Mouse (Mus musculus): Measurements from ENCODE around the gene Fzd4. TPM values are rescaled to one million over a fixed set of nuclear protein-coding genes. Genes with fewer than 3 reads are reported as not detected.

Fzd4 gene
- polyA plus RNA-seq, 1 experiment from 2014 or later, result 14.4 TPM

DNA sequence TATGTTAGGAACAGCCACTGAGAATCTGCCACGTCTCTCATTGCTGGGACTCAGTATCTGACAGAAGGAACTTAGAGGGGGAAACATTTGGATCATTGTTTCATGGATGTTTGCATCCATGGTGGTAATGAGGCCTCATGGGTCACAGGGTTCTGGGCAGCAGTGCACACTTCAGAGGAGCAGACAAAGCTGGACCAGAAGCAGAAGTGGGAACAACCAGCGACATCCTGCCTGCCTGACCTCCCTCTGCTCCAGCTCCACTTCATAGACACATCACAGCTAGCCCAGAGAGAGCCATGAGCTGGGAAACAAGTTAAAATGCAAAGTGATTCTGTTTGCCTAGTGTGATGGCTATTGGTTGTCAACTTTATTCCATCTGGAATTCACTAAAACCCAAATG, 46.2 kb downstream of the Fzd4 start:
- Histone ChIP-seq H3K27me3 (ENCODE audit: control insufficient read depth, insufficient read depth, low read depth, low read length) (no peaks in the 10 kb centered on the region), H3K9ac (ENCODE audit: low read length) (no peak overlapping the region), H3K9me3 (ENCODE audit: control insufficient read depth, low read length) (no peaks in the 10 kb centered on the region), H3K4me2 (ENCODE audit: low read depth, low read length) (no peak overlapping the region), H3K4me1 (replicated peaks; ENCODE audit: control insufficient read depth, insufficient read depth, low read length) (no peaks in the 10 kb centered on the region), H3K36me3 (ENCODE audit: control insufficient read depth, insufficient read depth, low read length) (no peaks in the 10 kb centered on the region), H3K4me3 (ENCODE audit: low read length) (no peak overlapping the region), H3K27ac (ENCODE audit: low read length) (no peak overlapping the region)
- WGBS, result 68% methylated on average over 2 of the region's 2 CpGs
- no peak for ATAC-seq (ENCODE audit: low read depth)

GRCm38 (mm10) chr7:89456380-89457076, 52.4 kb downstream of the Fzd4 start:
- no peak for ATAC-seq (ENCODE audit: low read depth)
- H3K4me2 ChIP-seq (ENCODE audit: low read depth, low read length), result no peak overlapping the region
- no peaks in the 10 kb centered on the region for H3K36me3 ChIP-seq (ENCODE audit: control insufficient read depth, insufficient read depth, low read length)
- no peak overlapping the region for H3K4me3 ChIP-seq (ENCODE audit: low read length)
- H3K4me1 ChIP-seq (replicated peaks; ENCODE audit: control insufficient read depth, insufficient read depth, low read length), result peaks cover 3% of the 10 kb centered on the region; the same call in 1 of the 2 replicates
- H3K27ac ChIP-seq (ENCODE audit: low read length), result no peak overlapping the region
- H3K9ac ChIP-seq (ENCODE audit: low read length), result no peak overlapping the region
- 29% methylated on average over 7 of the region's 7 CpGs for WGBS
- no peaks in the 10 kb centered on the region for H3K27me3 ChIP-seq (ENCODE audit: control insufficient read depth, insufficient read depth, low read depth, low read length)
- H3K9me3 ChIP-seq (ENCODE audit: control insufficient read depth, low read length), result no peaks in the 10 kb centered on the region

DNA sequence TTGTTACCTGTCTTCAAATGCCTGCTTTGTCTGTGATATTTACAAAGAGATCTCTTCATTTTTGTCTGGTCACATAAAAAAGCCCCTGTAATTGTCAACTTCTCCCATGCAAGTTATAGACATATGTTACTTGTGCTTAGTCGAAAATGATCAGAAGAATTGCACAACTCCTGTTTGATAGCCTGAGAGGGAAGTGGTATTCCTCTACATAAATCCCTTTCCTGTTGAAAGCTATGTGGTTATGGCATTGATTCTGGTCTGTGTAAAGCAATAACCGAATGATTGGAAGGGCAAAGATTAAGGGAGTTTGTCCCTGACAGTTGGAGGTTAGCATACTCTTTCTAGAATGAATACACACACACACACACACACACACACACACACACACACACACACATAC, 55.5 kb downstream of the Fzd4 start:
- peaks cover 3% of the 10 kb centered on the region; the same call in 1 of the 2 replicates for H3K4me1 ChIP-seq (replicated peaks; ENCODE audit: control insufficient read depth, insufficient read depth, low read length)
- WGBS, result 52% methylated on average over 2 of the region's 2 CpGs
- no peak overlapping the region for H3K4me2 ChIP-seq (ENCODE audit: low read depth, low read length)
- no peaks in the 10 kb centered on the region for H3K27me3 ChIP-seq (ENCODE audit: control insufficient read depth, insufficient read depth, low read depth, low read length)
- no peaks in the 10 kb centered on the region for H3K36me3 ChIP-seq (ENCODE audit: control insufficient read depth, insufficient read depth, low read length)
- no peak overlapping the region for H3K4me3 ChIP-seq (ENCODE audit: low read length)
- no peak overlapping the region for H3K9ac ChIP-seq (ENCODE audit: low read length)
- no peak for ATAC-seq (ENCODE audit: low read depth)
- H3K9me3 ChIP-seq (ENCODE audit: control insufficient read depth, low read length), result no peaks in the 10 kb centered on the region
- H3K27ac ChIP-seq (ENCODE audit: low read length), result no peak overlapping the region

- H3K4me2 ChIP-seq (ENCODE audit: low read depth, low read length), result no peak overlapping the region
- no peaks in the 10 kb centered on the region for H3K36me3 ChIP-seq (ENCODE audit: control insufficient read depth, insufficient read depth, low read length)
- H3K27ac ChIP-seq (ENCODE audit: low read length), result no peak overlapping the region
- H3K9me3 ChIP-seq (ENCODE audit: control insufficient read depth, low read length), result no peaks in the 10 kb centered on the region
- H3K9ac ChIP-seq (ENCODE audit: low read length), result no peak overlapping the region
- H3K4me3 ChIP-seq (ENCODE audit: low read length), result no peak overlapping the region
- H3K27me3 ChIP-seq (ENCODE audit: control insufficient read depth, insufficient read depth, low read depth, low read length), result no peaks in the 10 kb centered on the region
- peaks cover 3% of the 10 kb centered on the region; the same call in 1 of the 2 replicates for H3K4me1 ChIP-seq (replicated peaks; ENCODE audit: control insufficient read depth, insufficient read depth, low read length)
- ATAC-seq (ENCODE audit: low read depth), result no peak
Observed at GRCm38 (mm10) chr7:89460911-89461310, 56.8 kb downstream of the Fzd4 start.

- no peak overlapping the region for H3K4me2 ChIP-seq (ENCODE audit: low read depth, low read length)
Observed at GRCm38 (mm10) chr7:89461351-89461750, 57.2 kb downstream of the Fzd4 start.

More at GRCm38 (mm10) chr7:89461351-89461750, 57.2 kb downstream of the Fzd4 start:
- Histone ChIP-seq H3K9me3 (ENCODE audit: control insufficient read depth, low read length) (no peaks in the 10 kb centered on the region), H3K27ac (ENCODE audit: low read length) (no peak overlapping the region), H3K27me3 (ENCODE audit: control insufficient read depth, insufficient read depth, low read depth, low read length) (no peaks in the 10 kb centered on the region), H3K4me1 (replicated peaks; ENCODE audit: control insufficient read depth, insufficient read depth, low read length) (peaks cover 3% of the 10 kb centered on the region; the same call in 1 of the 2 replicates), H3K4me3 (ENCODE audit: low read length) (no peak overlapping the region), H3K36me3 (ENCODE audit: control insufficient read depth, insufficient read depth, low read length) (no peaks in the 10 kb centered on the region), H3K9ac (ENCODE audit: low read length) (no peak overlapping the region)
- 72% methylated on average over 3 of the region's 3 CpGs for WGBS
- no peak for ATAC-seq (ENCODE audit: low read depth)

Other genes starting within 250 kb of the Fzd4 start
- 27.5 and 29.0 TPM in 2 replicates for gene Tmem135, start 133 bp upstream of the Fzd4 start, polyA plus RNA-seq (2015; fragmentation: Nextera tagmentation; extraction: Ambion mirVana)
- 44.9 and 47.8 TPM in 2 replicates for gene Prss23, start 122.8 kb downstream of the Fzd4 start, polyA plus RNA-seq (2015; fragmentation: Nextera tagmentation; extraction: Ambion mirVana)
- gene Me3, start 228.0 kb downstream of the Fzd4 start, polyA plus RNA-seq (2015; fragmentation: Nextera tagmentation; extraction: Ambion mirVana), result 1.6 and 2.8 TPM in 2 replicates